Mouse (Mus musculus) olfactory bulb, adult 2 months (tissue): ENCODE results near the gene Rassf3.

Source experiments
- CTCF ChIP-seq: fragments of 200-500 bp; IDR thresholded peaks from 2 replicates; pipeline ENCODE4 v1.5.1; 2012; ENCODE audit warnings: low read depth, mild to moderate bottlenecking, low read length, moderate library complexity; ENCODE audit not compliant: insufficient read depth
- POLR2A ChIP-seq: fragments of 200-500 bp; IDR thresholded peaks from 2 replicates; pipeline ENCODE4 v1.6.1; 2012; ENCODE audit warnings: mild to moderate bottlenecking, low read depth, low read length, moderate library complexity; ENCODE audit not compliant: insufficient read depth

DNA sequence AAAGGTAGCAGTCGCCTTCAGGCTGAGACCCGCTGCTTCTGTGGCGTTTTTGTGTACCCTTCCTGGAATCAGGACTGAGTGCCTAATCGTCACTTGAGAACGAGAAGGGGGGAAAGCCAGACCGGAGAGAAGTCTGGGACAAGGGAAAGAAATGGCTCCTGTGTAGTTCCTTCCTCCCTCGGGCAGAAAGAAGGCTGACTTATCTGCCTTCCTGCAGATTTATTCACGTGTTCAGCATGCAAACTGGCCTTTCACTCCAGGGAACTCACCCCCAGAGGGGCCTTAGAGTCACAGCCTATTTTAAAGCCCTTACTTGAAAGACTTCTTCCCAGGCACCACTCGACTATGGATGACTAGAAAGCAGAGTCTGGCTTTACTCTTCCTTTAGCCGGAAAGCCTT is 1.3 kb upstream of the Rassf3 start:
- no peak for TF ChIP-seq CTCF
- TF ChIP-seq POLR2A: no peak
